Mouse (Mus musculus) central nervous system, embryonic 18 days (tissue): ENCODE results near the gene Insrr. TPM values are rescaled to one million over a fixed set of nuclear protein-coding genes. Genes with fewer than 3 reads are reported as not detected.

Experiments used
- polyA plus RNA-seq: library from polyadenylated mRNA; depleted of rRNA; stranded (reverse); fragments of >200 nt; gene quantifications from 2 replicates; pipeline ENCODE4 v1.2.3, GENCODE M21; 2012; rRNA removed

Gene Insrr
- 1.3 and 1.5 TPM in 2 replicates for polyA plus RNA-seq

GRCm38 (mm10) chr3:87796736-87797334, at the start of gene Insrr:
Insrr (plus strand) TSS chr3:87796951.

GRCm38 (mm10) chr3:87748431-87748830, 48.3 kb upstream of the Insrr start, which contains the start of gene Lrrc71:
Lrrc71 (minus strand) TSS chr3:87748625.

GRCm38 (mm10) chr3:87794922-87795325, 1.8 kb upstream of the Insrr start, which contains the start of gene Ntrk1:
Ntrk1 (minus strand) TSS chr3:87795162.

GRCm38 (mm10) chr3:87824206-87824605, 27.5 kb downstream of the Insrr start, which contains the start of gene Pear1:
Pear1 (minus strand) TSS chr3:87824306.

GRCm38 (mm10) chr3:87846650-87847110, 49.9 kb downstream of the Insrr start, which contains the start of gene Sh2d2a:
Sh2d2a (plus strand) TSS chr3:87846755.

Other genes with a start within 250 kb of the Insrr start
- gene Arhgef11, start 179.4 kb upstream of the Insrr start, polyA plus RNA-seq = 34.5 and 35.4 TPM in 2 replicates
- gene Lrrc71, start 48.3 kb upstream of the Insrr start, polyA plus RNA-seq = 0.97 and 1.6 TPM in 2 replicates
- gene Ntrk1, start 1.8 kb upstream of the Insrr start, polyA plus RNA-seq = 1.8 and 4.8 TPM in 2 replicates
- gene Pear1, start 27.4 kb downstream of the Insrr start, polyA plus RNA-seq = 8.9 and 9.2 TPM in 2 replicates
- 0.01 TPM in 1 of 2 replicates, not detected in the other for gene Sh2d2a, start 49.8 kb downstream of the Insrr start, polyA plus RNA-seq
- gene Prcc, start 88.7 kb downstream of the Insrr start, polyA plus RNA-seq = 45.4 and 48.6 TPM in 2 replicates
- gene Hdgf, start 109.4 kb downstream of the Insrr start, polyA plus RNA-seq = 150 and 157 TPM in 2 replicates
- gene Mrpl24, start 122.6 kb downstream of the Insrr start, polyA plus RNA-seq = 75.9 and 78.5 TPM in 2 replicates
- 21.5 and 21.7 TPM in 2 replicates for gene Isg20l2, start 133.4 kb downstream of the Insrr start, polyA plus RNA-seq
- gene Rrnad1, start 133.8 kb downstream of the Insrr start, polyA plus RNA-seq = 48.3 and 48.6 TPM in 2 replicates
- gene Crabp2, start 151.7 kb downstream of the Insrr start, polyA plus RNA-seq = 13.0 and 16.9 TPM in 2 replicates
- 14.2 and 14.3 TPM in 2 replicates for gene Nes, start 174.1 kb downstream of the Insrr start, polyA plus RNA-seq
- 121 and 130 TPM in 2 replicates for gene Bcan, start 203.3 kb downstream of the Insrr start, polyA plus RNA-seq
- 0.70 and 0.87 TPM in 2 replicates for gene Hapln2, start 230.6 kb downstream of the Insrr start, polyA plus RNA-seq
- gene Gpatch4, start 246.2 kb downstream of the Insrr start, polyA plus RNA-seq = 13.5 and 16.7 TPM in 2 replicates